Mouse (Mus musculus) neural tube, embryonic 11.5 days (tissue): ENCODE measurements at regions not wholly inside any gene's neighbourhood (a gene's known extent, or its start where the extent isn't known, plus 50 kb on each side); places are given as distances from the start of the nearest gene placed in this dataset.
A peak's percentile ranks its signal among the peaks of the same experiment; 100 is the strongest.

Experiments used
- ATAC-seq: fragments of 200-750 bp; cut with Nextera tagmentation; 2 replicates; pipeline ENCODE4 v1.8.0; 2017; ENCODE audit warnings: moderate number of reproducible peaks, mild to moderate bottlenecking, moderate TSS enrichment, moderate library complexity; ENCODE audit not compliant: insufficient read depth, low FRiP score, low TSS enrichment
- DNase-seq: peaks from one replicate; pipeline ENCODE4 v3.0.0-alpha.2; 2015; ENCODE audit warnings: low spot score
- H3K27ac ChIP-seq: fragments of 300-500 bp; sonication (generic); 2 replicates; pipeline ENCODE4 v1.5.1; 2014; ENCODE audit warnings: low read depth, mild to moderate bottlenecking, low read length
- H3K27me3 ChIP-seq: fragments of 300-500 bp; sonication (generic); 2 replicates; pipeline ENCODE4 v1.6.1; 2014; ENCODE audit warnings: mild to moderate bottlenecking, low read length, mixed read lengths; ENCODE audit not compliant: control insufficient read depth, insufficient read depth
- H3K36me3 ChIP-seq: fragments of 300-500 bp; sonication (generic); 2 replicates; pipeline ENCODE4 v1.6.1; 2014; ENCODE audit warnings: mild to moderate bottlenecking, low read length, moderate library complexity, mixed read lengths; ENCODE audit not compliant: control insufficient read depth, insufficient read depth
- H3K4me1 ChIP-seq: fragments of 300-500 bp; sonication (generic); 2 replicates; pipeline ENCODE4 v1.6.1; 2014; ENCODE audit warnings: low read length, mixed read lengths; ENCODE audit not compliant: control insufficient read depth, insufficient read depth
- H3K4me2 ChIP-seq: fragments of 300-500 bp; sonication (generic); 2 replicates; pipeline ENCODE4 v1.6.1; 2014; ENCODE audit warnings: low read depth, mild to moderate bottlenecking, moderate library complexity
- H3K4me3 ChIP-seq: fragments of 300-500 bp; sonication (generic); 2 replicates; pipeline ENCODE4 v1.5.1; 2014; ENCODE audit warnings: low read depth, low read length
- H3K9ac ChIP-seq: fragments of 300-500 bp; sonication (generic); 2 replicates; pipeline ENCODE4 v1.6.1; 2014; ENCODE audit warnings: mild to moderate bottlenecking, low read length
- H3K9me3 ChIP-seq: fragments of 300-500 bp; sonication (generic); 2 replicates; pipeline ENCODE4 v1.6.1; 2016; ENCODE audit warnings: low read length; ENCODE audit not compliant: control insufficient read depth
- WGBS: fragments of 180-500 bp; shearing (Covaris S2); extraction: QIAGEN DNeasy Blood & Tissue Kit; methylation state at CpG from one replicate; pipeline ENCODE4 v1.1.7; 2014; 5-methylcytosine and 5-hydroxymethylcytosine counted together

DNA sequence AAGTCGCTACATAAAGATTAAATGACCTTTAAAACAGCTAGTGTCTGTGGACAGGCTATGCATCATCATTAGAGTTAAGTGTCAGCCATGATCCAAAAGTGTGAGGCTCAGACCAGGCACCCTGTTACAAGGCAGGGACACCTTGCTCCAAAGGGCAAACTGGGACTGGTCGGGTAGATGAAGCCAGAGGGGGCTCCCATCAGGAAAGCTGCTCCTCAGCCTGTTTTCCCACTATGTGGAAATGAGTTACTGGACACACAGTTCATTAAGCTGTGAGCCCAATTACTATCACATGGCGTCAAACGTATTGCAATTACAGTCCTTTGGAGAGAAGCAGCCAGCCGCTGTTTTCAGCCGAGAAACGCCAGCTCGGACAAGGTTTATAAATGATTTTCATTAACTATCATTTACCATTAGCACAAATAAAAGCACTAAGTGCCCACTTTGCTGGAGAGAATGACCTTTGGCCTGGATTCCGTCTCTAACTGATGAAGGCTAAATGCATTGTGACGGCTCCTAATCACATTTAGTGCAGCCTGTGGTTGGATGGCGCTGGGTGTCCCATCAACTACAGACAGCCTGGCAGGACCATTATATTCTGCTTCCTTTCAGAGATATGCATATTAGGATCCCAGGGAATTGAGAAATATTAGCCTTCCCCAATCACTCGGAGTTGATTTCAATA is 203.5 kb upstream of the Azi2 start:
- H3K27me3 ChIP-seq, result no peaks in the 10 kb centered on the region
- 62% methylated on average over 12 of the region's 12 CpGs for WGBS
- H3K9me3 ChIP-seq, result no peaks in the 10 kb centered on the region
- H3K36me3 ChIP-seq, result no peaks in the 10 kb centered on the region
- H3K4me3 ChIP-seq, result no peak overlapping the region
- H3K4me2 ChIP-seq, result no peak overlapping the region
- DNase-seq (no peak), ATAC-seq (no peak)
- no peaks in the 10 kb centered on the region for H3K4me1 ChIP-seq
- 0 out of 2 replicates have a peak overlapping the region, but pooled peaks have one; percentile 34 for H3K27ac ChIP-seq
- no peak overlapping the region for H3K9ac ChIP-seq

DNA sequence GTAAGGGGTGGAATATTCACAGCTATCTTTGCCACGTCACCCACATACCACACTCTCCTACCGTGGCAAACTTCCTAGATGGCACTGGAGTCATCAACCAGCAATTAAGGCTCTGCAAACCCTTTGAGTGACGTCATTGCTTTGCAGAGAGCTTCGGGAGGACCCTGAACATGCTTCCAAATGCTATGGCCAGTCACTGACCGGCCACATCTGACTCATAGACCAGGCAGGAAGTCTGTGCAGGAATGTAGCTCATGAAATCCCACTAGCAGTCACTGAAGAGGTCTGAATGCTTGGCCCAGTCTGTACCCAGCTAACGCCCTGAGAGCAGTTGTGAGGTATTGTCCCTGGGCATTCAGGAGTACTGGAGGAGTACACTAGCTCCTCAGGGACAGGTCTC is 203.9 kb upstream of the Rbms3 start:
- Histone ChIP-seq H3K27ac (no peak overlapping the region), H3K36me3 (no peaks in the 10 kb centered on the region), H3K27me3 (no peaks in the 10 kb centered on the region), H3K9ac (no peak overlapping the region), H3K9me3 (no peaks in the 10 kb centered on the region), H3K4me1 (no peaks in the 10 kb centered on the region), H3K4me2 (no peak overlapping the region), H3K4me3 (no peak overlapping the region)
- 82% methylated on average over 6 of the region's 6 CpGs for WGBS
- no peak for DNase-seq
- ATAC-seq, result no peak

DNA sequence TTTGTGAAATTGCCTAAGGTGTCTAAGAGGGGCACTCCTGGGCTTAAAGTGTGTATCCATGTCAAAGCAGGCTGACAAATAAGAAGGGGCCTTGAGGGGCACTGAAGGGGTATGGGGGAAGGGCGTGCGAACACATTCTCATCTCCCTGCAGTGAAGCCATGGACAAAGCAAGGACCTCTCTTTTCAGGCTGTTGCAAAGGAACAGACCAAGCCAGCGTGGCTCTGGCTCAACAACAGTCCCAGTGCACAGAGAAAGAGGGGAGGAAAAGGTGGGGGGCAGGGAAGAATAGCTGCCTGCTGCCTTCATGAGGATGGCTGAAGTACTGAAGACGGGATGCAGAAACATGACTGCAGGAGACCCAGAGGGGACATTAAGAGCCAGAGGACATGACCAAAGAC is 184.9 kb upstream of the Rbms3 start:
- Histone ChIP-seq H3K4me1 (peaks cover 4% of the 10 kb centered on the region), H3K36me3 (no peaks in the 10 kb centered on the region), H3K9me3 (no peaks in the 10 kb centered on the region), H3K4me3 (no peak overlapping the region), H3K27ac (no peak overlapping the region), H3K4me2 (no peak overlapping the region), H3K9ac (no peak overlapping the region), H3K27me3 (no peaks in the 10 kb centered on the region)
- no peak for ATAC-seq
- peak; percentile 26 for DNase-seq
- WGBS, result 38% methylated on average over 4 of the region's 4 CpGs

DNA sequence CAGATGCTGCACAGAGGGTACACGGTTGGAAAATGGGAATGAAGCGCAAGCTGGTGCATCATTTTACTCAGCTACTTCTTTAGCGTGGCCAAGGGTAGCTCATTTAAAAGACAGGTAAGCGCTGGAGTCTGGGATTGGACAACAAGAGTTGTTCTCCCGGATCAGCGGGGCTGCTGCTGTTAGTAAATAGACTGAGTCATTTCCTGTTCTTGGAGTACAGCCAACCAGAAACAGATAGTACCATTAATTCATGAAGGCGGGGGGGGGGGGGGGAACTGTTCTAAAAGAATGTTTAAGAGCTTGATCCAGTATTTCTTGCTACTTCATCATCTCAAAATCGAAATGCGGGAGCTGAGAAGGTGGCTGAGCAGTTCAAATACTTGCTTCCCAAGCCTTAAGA is 183.5 kb upstream of the Rbms3 start:
- WGBS, result 90% methylated on average over 9 of the region's 9 CpGs
- H3K27me3 ChIP-seq, result no peaks in the 10 kb centered on the region
- H3K36me3 ChIP-seq, result no peaks in the 10 kb centered on the region
- no peak for ATAC-seq
- H3K4me1 ChIP-seq, result peaks cover 4% of the 10 kb centered on the region
- H3K9ac ChIP-seq, result no peak overlapping the region
- no peak overlapping the region for H3K27ac ChIP-seq
- DNase-seq, result no peak
- no peaks in the 10 kb centered on the region for H3K9me3 ChIP-seq
- no peak overlapping the region for H3K4me2 ChIP-seq
- H3K4me3 ChIP-seq, result no peak overlapping the region

DNA sequence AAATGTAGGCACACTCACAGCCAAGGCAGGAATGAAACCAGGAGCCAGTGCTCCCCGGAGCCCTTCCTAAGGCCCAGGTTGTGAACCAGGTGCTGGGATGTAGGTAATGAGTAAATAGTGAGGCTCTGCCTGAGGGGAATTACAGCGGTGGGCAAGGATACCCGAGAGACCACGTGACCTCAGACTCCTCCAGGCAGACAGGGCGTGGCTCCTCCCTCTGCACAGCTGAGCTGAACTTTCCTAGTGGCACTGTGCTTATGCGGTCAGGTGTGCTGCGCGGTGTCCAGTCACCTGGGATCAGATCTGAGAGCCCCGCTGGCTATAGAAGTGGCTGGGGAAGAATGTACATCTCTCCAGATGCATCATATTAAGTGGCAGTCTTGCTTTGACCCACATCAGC is 176.1 kb upstream of the Rbms3 start:
- Histone ChIP-seq H3K27me3 (no peaks in the 10 kb centered on the region), H3K4me2 (no peak overlapping the region), H3K9ac (no peak overlapping the region), H3K9me3 (no peaks in the 10 kb centered on the region), H3K36me3 (no peaks in the 10 kb centered on the region), H3K4me3 (no peak overlapping the region), H3K27ac (no peak overlapping the region), H3K4me1 (no peaks in the 10 kb centered on the region)
- ATAC-seq (no peak), DNase-seq (no peak)
- WGBS, result 85% methylated on average over 9 of the region's 9 CpGs

DNA sequence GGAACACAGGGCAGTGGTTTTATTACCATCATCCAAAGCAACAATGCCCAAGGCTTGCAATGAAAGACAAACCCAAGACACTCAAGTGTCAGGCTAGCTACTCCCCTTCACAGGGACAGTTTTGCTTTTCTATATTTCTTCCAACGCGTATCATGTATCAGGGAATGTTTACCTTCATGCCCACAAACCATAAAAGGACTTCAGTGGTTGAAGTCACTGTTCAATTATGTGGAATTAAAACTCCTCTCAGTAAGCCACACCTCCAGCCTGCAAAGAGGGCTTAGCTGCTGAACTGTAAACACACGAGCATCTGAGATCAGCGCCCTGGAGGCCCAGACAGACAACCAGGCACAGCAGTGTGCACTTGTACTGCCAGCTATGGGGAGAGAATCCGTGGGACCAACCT is 154.5 kb upstream of the Rbms3 start:
- WGBS, result 76% methylated on average over 5 of the region's 5 CpGs
- H3K9ac ChIP-seq, result no peak overlapping the region
- H3K9me3 ChIP-seq, result no peaks in the 10 kb centered on the region
- H3K4me1 ChIP-seq, result no peaks in the 10 kb centered on the region
- H3K4me2 ChIP-seq, result no peak overlapping the region
- DNase-seq (no peak), ATAC-seq (no peak)
- H3K4me3 ChIP-seq, result no peak overlapping the region
- H3K27me3 ChIP-seq, result no peaks in the 10 kb centered on the region
- H3K27ac ChIP-seq, result no peak overlapping the region
- H3K36me3 ChIP-seq, result no peaks in the 10 kb centered on the region

DNA sequence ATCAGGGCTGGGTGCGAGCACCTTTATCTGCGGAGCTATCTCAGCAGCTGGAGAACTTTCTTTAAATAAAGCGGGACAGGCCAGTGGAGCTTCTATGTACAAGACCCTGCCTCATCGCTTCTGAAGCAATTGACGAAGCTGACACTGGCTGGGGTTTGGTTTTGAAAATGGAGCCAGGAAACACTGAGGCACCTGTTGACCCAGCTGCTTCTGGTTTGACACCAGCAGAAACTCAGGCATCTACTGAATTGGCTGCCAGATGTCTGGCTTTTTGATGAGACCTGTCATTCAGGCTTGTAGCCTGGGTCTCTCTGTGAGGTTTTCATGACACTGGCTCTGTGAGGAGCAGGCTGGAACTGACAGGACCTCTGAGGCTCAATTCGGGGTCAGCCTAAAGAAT is 124.9 kb upstream of the Rbms3 start:
- Histone ChIP-seq H3K9ac (no peak overlapping the region), H3K9me3 (no peaks in the 10 kb centered on the region), H3K4me2 (no peak overlapping the region), H3K27ac (no peak overlapping the region), H3K27me3 (no peaks in the 10 kb centered on the region), H3K36me3 (no peaks in the 10 kb centered on the region), H3K4me1 (no peaks in the 10 kb centered on the region), H3K4me3 (no peak overlapping the region)
- WGBS, result 85% methylated on average over 6 of the region's 6 CpGs
- DNase-seq (no peak), ATAC-seq (no peak)

DNA sequence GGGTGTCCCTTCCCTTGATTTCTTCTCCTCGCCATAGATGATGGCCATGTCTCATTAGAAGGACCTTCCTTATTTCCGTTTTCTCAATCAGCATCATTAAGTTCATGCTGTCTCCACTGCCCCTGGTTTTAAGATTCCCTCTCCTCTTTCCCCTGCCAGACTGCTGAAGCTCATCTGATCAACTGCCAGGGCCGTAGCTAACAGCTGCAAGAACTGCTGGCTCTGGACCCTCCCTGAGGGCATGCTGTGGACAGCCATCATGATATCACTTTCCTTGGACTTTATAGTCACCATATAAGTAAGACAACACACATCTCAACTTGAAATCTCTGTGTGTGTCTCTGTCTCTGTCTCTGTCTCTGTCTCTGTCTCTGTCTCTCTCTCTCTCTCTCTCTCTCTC is 123.8 kb upstream of the Rbms3 start:
- no peak overlapping the region for H3K9ac ChIP-seq
- WGBS, result 81% methylated on average over 3 of the region's 3 CpGs
- no peaks in the 10 kb centered on the region for H3K27me3 ChIP-seq
- no peaks in the 10 kb centered on the region for H3K4me1 ChIP-seq
- H3K4me3 ChIP-seq, result no peak overlapping the region
- ATAC-seq (no peak), DNase-seq (no peak)
- no peaks in the 10 kb centered on the region for H3K36me3 ChIP-seq
- H3K9me3 ChIP-seq, result no peaks in the 10 kb centered on the region
- no peak overlapping the region for H3K27ac ChIP-seq
- H3K4me2 ChIP-seq, result no peak overlapping the region

DNA sequence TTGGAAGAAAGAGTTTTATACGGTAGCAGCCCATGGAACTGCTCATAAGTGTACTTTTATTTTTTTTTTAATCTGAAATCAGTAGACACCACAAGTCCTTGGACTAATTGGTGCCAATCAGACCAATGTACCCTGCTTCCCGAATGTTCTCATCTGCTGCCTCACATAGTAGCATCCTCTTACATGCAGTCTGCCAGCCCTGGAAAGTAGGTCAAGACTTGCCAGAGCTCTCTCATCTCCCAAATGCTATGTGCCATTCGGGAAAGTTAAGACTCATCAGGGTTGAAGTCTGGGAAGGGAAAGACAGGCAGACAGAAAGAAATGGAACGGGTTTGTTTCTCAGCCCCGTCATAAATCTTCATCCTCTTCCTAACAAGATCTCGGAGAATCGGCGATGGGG is 115.2 kb upstream of the Rbms3 start:
- Histone ChIP-seq H3K4me2 (no peak overlapping the region), H3K4me1 (no peaks in the 10 kb centered on the region), H3K27me3 (no peaks in the 10 kb centered on the region), H3K9me3 (no peaks in the 10 kb centered on the region), H3K4me3 (no peak overlapping the region), H3K27ac (no peak overlapping the region), H3K9ac (no peak overlapping the region), H3K36me3 (no peaks in the 10 kb centered on the region)
- ATAC-seq, result no peak
- no peak for DNase-seq
- WGBS, result 93% methylated on average over 8 of the region's 8 CpGs
